Mouse (Mus musculus): ENCODE data around the gene Bend5. TPM values are rescaled to one million over a fixed set of nuclear protein-coding genes. Genes with fewer than 3 reads are reported as not detected.

Gene Bend5
- 10 to 100 TPM; 11.1 to 21.5 (median 14.1) TPM for total RNA-seq (2022)

GRCm38 (mm10) chr4:111414818-111415488 lies at the start of gene Bend5:
Gene Bend5, plus strand, starts transcription at chr4:111415006.
- DNase-seq = peak; percentile 74

- no peak for DNase-seq
Observed at GRCm38 (mm10) chr4:111367771-111368170, 47.0 kb upstream of the Bend5 start.

- no peak for DNase-seq
Observed at GRCm38 (mm10) chr4:111377159-111377558, 37.6 kb upstream of the Bend5 start.

- no peak for DNase-seq
Observed at GRCm38 (mm10) chr4:111378071-111378470, 36.7 kb upstream of the Bend5 start.

GRCm38 (mm10) chr4:111383101-111383500 lies 31.7 kb upstream of the Bend5 start:
- DNase-seq = no peak

- DNase-seq = no peak
Observed at GRCm38 (mm10) chr4:111390736-111391135, 24.1 kb upstream of the Bend5 start.

- no peak for DNase-seq
Observed at GRCm38 (mm10) chr4:111399784-111400183, 15.0 kb upstream of the Bend5 start.

GRCm38 (mm10) chr4:111400676-111401075 lies 14.1 kb upstream of the Bend5 start:
- no peak for DNase-seq

GRCm38 (mm10) chr4:111403243-111403642 lies 11.6 kb upstream of the Bend5 start:
- DNase-seq = no peak

- DNase-seq = no peak
Observed at GRCm38 (mm10) chr4:111410731-111411130, 4.1 kb upstream of the Bend5 start.

- no peak for DNase-seq
Observed at GRCm38 (mm10) chr4:111414399-111414798, 407 bp upstream of the Bend5 start.

GRCm38 (mm10) chr4:111416126-111416525 lies 1.3 kb downstream of the Bend5 start:
- no peak for DNase-seq

GRCm38 (mm10) chr4:111416551-111416950 lies 1.7 kb downstream of the Bend5 start:
- no peak for DNase-seq

GRCm38 (mm10) chr4:111417716-111418115 lies 2.9 kb downstream of the Bend5 start:
- DNase-seq = no peak

GRCm38 (mm10) chr4:111419476-111419875 lies 4.7 kb downstream of the Bend5 start:
- no peak for DNase-seq

- DNase-seq = no peak
Observed at GRCm38 (mm10) chr4:111420031-111420430, 5.2 kb downstream of the Bend5 start.

- DNase-seq = no peak
Observed at GRCm38 (mm10) chr4:111420955-111421354, 6.1 kb downstream of the Bend5 start.

GRCm38 (mm10) chr4:111421785-111422184 lies 7.0 kb downstream of the Bend5 start:
- no peak for DNase-seq

- no peak for DNase-seq
Observed at GRCm38 (mm10) chr4:111424371-111424950, 9.7 kb downstream of the Bend5 start.

GRCm38 (mm10) chr4:111425170-111425569 lies 10.4 kb downstream of the Bend5 start:
- peak; percentile 32 for DNase-seq

- no peak for DNase-seq
Observed at GRCm38 (mm10) chr4:111431186-111431585, 16.4 kb downstream of the Bend5 start.

- DNase-seq = no peak
Observed at GRCm38 (mm10) chr4:111432013-111432412, 17.2 kb downstream of the Bend5 start.

- DNase-seq = no peak
Observed at GRCm38 (mm10) chr4:111432417-111432816, 17.6 kb downstream of the Bend5 start.

- no peak for DNase-seq
Observed at GRCm38 (mm10) chr4:111441709-111442108, 26.9 kb downstream of the Bend5 start.
